Mouse (Mus musculus) right cerebral cortex, postnatal 25 days (tissue): ENCODE measurements at regions not wholly inside any gene's neighbourhood (a gene's known extent, or its start where the extent isn't known, plus 50 kb on each side); places are given as distances from the start of the nearest gene placed in this dataset.
A peak's percentile ranks its signal among the peaks of the same experiment; 100 is the strongest.

Source experiments
- DNase-seq: peaks from one replicate; pipeline ENCODE4 v3.0.0; 2022

DNA sequence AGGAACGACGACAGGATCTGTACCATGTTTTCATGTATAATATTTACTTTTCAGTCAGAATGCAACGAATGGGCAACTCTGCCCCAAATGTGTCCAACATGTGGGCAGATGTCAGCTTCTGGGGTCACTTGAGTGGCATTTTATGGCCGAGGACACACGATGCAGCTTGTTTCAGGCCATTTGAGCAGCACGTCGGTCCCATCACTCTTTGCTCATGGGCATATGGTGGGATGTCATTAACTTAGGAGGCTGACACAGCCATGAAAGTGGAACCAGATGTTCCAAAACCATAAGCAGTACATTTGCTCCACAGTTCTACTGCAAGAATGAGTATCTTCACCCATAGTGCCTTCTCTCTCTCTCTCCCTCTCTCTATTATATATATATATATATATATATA lies 499.1 kb upstream of the Sox9 start:
- no peak for DNase-seq

DNA sequence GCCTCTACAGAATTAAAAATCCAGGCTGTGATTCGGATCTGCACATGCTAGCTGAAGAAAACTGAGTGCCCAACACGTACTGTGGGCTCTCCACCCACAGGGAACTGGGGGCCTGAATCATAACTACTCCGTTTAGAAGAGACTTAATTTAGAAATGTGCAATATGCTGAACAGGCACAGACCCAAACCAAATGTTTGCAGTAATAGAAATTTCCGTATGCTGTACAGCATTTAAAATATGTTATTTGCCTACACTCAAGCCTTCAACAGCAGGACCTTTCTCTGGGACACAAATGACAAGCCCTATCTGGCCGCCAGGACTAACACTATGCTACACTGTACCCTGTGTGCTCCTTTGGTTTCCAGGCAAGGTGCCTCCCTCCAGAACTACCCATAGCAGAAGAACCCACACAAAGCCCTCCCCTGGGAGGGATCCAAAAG lies 483.1 kb upstream of the Sox9 start:
- peak; percentile 54 for DNase-seq

DNA sequence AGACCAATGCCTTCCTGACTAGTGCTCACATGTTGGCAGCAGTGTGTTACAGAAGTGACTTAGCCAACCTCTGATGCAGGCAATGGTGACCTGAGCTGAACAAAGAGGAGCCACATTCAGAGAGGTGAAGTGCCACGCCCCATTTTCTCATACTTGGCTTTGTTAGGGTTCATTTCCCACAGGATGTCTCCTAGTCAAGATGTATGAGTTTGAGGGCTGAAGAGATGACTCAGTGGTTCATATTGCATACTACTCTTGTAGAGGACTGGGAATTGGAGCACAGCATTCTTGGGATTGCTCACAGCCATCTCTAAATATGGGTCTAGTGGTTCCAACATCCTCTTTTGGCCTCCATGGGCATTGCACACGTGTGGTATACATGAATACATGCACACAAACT lies 478.9 kb upstream of the Sox9 start:
- DNase-seq = no peak

DNA sequence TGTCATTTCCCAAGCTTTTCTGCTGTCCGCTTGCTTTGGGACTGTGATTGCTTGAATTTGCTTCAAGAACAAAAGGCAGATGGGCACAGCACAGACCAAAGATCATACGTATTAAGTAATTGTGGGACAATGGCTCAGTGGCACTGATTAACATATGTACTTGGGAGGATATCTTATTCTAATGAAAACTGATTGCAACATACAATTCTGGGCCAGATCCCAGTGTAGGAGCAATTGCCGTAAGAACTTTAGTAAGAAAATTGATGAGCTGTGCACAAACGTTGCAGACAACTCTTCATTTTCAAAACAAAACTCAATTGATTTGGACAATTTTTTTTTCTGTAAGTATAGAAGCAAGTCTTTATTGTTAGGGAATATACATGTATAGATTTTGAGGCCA lies 456.2 kb upstream of the Sox9 start:
- no peak for DNase-seq

DNA sequence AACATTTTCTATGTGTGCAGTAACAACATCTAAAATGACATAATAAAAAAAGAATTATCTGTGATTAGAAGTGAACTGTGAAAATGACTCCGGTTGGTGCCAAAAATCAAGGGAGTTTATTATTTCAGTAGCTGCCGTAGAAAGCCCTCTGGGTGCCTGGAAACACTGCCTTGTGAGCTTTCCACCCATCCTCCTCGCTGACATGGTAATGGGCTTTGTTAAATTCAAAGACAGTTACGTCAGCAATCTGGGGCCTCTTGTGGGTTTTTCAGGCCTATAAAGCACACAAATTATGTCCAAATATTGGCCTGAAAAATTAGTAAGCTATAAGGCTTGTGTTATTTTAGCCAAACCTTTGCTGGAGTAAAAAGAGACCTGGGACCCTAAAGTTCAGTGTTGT lies 454.4 kb upstream of the Sox9 start:
- no peak for DNase-seq

DNA sequence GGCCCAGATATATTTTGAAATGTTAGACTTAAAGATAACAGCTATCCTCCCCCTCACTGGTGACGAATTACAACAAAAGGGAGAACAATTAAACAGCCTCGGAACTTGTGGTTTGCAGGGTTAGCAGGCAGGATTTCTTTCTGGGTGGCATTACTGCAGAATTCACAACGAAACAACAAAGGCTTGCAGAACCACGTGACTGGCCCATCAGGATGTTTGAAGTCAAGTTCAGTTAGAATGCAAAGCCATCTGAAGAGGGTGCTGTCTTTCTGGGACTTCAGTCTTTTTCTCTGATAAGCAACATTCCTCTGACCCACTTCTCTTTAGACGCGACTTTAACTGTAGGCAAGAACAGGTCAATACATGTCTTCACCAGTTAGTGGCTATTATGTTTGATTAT lies 436.9 kb upstream of the Sox9 start:
- DNase-seq = no peak

DNA sequence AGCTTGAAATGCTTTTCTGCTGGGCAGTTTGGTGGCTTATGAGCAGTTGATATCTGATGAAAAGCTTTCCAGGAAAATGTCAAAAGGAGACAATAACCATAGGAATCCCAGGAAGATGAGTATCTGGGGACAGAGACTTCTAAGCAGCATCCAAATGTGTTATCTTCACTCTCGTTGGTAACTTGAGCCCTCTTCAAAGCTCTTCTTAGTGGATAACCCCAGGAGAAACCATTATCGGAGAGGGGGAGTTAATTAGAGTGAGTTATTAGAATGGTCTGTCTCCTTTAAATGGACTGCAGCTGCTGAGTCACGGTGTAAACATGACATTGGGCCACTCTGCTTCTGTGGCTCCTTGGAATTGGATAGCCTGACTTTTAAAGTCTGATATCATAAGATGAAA lies 436.4 kb upstream of the Sox9 start:
- no peak for DNase-seq

DNA sequence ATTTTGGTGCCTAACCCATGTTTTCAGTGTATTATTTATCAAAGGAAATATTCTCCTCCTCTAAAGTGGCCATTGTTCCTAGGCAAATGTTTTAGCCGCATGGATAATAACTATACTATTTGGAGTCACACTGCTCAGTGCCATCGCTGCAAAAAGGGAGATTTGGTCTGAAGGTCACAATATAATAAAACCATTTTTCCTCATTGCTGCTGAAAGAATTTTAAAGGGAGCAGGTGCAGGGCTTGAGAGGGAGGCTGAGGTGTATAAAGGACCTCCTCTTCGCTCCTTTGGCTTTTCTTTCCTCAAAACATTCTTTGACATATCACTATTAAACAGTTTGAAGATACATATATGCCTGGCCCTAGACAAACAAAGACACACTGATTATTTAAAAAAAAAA lies 435.9 kb upstream of the Sox9 start:
- no peak for DNase-seq

DNA sequence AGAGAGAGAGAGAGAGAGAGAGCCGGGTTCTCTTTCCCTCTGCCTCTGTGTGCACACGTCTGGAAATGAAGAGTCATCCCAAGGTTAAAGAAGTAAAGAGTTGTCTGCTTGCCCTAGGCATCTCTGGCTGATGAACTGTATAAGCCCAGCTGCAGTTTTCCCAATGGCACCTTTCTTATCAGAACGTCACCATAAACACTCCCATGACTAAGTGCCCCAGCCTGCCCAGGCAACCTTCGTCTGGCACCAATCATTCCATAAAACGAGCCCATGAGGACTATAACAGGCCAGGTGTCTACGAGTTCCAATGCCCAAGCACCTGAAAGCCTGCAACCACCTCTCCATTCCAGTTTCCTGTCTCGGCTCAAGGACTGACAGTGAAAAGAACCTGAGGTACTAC lies 435.5 kb upstream of the Sox9 start:
- no peak for DNase-seq

DNA sequence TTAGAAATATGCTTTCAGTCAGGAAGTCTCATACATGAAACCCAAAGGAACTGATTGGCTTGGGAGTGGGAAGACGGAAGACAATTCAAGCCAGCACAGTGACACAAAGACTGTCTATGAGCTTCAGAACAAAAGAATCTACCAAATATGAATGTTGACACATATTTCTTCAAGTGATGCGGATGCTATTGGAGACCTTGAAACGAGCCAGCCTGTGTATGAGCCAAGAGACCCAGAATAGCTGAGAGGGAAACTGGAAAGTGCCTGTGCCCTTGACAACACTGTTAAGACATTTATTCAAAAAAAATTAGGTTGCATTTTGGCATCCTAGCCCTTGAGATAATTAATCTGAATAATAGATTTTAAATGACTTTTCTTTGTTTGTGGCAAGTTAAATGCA lies 426.7 kb upstream of the Sox9 start:
- DNase-seq = no peak

DNA sequence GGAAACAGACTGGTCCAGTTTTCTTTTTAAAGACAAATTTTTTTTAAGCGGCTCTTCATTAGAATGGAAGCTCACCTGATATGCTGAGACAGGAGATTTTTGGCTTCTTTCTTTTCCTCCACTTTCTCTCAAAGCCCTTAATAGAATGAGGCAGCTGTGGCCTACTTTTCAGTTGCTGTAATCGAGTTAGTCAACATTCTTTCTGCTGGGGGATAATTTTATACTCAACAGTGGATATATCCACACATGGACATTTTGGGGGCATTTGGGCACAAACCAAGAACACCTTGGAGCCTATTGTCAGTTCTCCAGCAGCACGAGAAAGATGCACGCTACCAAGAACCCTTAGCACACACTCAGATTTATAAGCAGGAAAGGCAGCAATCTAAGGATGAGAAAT lies 415.3 kb upstream of the Sox9 start:
- no peak for DNase-seq

DNA sequence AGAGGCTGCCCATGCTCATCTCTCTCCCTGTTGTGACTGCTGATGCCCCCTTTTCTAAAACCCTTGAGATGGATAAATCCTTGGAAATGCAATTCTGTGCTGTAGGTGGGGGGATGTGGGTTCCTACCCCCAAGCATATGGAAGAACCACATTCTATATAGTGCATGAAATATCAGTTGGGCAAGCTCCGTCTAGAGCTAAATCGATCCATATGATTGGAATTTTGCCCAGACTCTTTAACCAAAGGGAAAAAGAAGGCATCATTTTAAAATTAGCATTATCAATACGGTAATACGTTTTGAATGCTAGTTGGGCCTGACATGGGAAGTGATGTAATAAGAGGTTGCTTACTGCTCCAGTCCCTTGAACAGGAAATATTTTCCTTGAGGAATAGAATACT lies 411.1 kb upstream of the Sox9 start:
- no peak for DNase-seq

DNA sequence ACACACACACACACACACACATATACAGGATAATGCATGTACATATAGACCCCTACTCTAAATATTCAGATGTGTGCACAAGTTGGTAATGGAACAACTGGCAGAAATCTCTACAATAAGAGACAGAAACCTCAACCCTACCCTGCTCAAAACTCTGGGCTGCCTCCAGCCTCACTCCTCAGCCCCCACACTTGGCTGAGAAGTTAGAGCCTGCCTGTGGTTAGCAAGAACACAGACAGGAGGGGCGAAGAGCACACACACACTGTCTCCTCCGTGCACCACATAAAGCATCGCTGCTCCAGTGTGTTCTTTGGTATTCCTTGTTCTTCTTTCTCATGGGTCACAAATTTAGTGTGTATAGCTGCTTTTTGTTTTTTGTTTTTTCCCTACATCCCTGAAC lies 382.0 kb upstream of the Sox9 start:
- DNase-seq = peak; percentile 4

DNA sequence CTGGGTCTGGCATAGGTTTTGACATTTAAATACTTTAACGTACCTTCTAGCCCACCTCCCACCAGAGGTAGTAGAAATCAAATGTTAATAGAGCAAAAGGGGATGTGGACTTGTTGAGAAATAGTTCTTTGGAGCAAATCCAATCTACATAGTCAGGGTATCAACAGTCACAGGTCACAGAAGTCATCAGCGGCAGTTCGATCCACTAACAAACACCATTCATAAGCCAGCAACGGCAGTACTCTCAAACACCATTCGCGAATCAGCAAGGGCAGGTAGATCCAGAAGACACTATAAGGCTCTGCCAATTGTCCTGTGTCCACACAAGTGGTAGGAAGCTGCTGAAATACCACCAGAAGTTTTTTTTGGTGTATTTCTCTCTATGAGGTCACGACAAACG lies 374.3 kb upstream of the Sox9 start:
- no peak for DNase-seq

DNA sequence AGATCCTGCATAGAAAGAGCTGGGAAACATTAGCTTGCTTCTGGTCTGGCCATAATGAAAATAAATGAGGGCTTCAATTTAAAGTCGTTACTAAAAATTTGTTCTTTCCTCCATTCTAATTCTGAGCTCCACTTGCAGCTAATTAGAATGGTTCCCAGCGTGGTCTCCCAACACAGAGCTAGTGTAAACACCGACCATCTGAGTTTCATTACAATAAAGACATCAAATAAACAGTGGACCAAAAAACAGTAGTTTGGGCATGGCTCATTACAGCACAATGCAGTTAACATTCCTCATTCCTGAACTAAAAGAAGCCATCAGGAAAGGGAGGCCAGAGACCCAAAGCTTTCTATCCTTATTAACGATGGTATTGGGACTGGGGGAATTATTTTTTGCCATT lies 369.6 kb upstream of the Sox9 start:
- DNase-seq = no peak

DNA sequence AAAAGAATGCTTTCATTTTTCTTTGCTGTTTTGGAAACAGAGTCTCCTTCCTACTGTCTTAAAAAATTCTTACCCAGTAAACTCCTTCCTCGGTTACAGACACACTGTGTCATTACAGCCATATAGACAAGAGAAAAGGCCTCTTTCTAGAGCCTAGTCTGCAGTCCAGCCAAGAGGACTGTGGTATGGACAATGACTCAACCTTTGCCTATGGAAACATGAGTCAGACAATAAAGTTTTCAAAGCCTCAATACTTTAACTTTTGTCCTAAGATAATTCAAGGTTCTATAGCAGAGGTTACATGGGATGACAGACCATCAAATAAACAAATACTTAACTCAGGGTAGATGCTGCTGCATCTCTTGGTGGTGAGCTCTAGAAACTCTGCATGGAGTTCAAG lies 339.4 kb upstream of the Sox9 start:
- DNase-seq = no peak

DNA sequence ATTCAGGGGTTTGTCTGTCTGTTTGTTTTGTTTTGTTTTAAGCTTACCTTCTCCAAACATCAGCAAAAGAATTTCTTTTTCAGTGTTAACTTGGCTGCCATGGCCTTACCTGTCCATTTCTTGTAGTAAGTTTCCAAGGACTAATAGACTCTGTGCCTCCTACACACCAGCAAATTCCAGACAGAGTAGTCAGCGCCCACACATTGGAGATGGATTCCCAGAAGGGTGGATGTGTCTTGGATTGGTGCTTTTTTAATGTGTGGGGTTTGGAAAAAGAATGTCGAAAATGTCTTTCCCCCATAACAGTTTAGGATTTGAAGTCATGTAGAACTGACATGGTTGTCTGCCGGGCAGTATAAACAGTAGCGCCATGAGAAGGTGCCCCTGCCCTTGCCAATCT lies 338.1 kb upstream of the Sox9 start:
- DNase-seq = no peak

DNA sequence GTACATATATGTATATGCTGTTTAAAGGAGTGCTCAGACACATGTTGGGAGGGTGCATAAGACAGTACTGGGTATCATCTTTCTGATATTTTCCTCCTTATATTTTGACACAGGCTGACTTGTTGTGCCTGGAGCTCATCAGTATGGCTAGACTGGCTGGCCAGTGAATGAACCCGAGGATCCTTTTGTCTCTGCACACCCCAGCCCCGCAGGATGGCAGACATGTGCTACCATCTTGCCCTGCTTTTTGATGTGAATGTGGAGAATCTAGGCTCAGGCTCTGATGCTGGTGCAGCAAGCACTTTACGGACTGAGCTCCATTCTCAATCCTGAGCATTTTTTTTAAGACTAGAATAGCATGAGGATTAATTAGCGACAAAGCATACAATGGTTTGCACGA lies 332.4 kb upstream of the Sox9 start:
- DNase-seq = no peak

DNA sequence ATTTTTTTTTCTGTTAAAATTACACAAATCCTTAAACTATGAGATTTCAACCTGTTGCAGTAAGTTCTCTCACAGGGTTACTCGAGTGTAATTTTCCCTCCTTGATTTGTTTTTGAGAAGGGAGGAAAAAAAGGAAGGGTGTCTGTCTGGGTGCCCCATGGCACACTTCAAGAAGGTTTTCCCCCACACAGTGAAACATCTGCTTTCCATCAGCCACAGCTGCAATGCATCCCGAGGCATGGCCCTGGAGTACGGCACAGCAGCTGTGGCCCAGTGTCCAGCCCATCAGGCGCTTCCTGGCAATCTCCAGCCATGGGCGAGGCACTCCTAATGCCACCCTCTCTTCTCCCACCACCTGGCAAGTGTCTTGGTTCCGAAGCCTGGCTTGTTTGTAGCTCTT lies 331.8 kb upstream of the Sox9 start:
- no peak for DNase-seq

DNA sequence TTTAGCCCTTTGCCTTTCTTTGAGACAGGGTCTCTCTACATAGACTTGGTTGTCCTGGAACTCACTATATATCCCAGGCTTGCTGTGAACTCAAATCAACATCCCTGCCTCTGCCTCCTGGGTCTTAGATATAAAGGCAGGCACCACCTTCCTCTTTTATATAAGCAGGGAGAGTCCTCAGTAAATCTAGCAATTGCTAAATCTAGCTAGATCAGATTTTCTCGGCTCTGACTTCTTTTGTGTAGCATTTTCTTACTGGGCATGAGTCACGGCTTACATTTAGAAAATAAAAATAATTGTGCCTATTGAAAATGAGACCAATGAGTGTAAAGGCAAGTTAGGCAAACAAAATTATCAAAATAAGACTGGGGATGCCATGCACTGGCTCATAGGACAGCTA lies 323.9 kb upstream of the Sox9 start:
- DNase-seq = no peak

DNA sequence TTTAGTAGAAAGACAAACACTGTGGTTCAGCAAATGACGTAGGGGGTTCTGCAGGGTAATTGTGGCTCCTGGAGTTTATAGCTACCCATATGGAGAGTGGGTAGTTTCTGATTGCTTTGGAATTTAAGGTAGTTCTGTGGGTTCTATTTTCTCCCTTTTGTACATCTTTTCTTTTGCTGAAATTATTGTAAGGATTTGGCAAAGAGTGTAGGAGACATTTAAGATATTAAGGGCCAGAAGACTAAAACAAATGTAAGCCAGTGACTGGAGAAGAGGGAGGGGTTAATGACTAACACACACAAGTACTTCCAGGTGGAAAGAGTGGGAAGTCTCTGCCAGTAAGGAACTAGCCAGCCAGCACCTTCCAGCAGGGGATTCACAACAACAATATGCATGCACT lies 318.9 kb upstream of the Sox9 start:
- DNase-seq = no peak

DNA sequence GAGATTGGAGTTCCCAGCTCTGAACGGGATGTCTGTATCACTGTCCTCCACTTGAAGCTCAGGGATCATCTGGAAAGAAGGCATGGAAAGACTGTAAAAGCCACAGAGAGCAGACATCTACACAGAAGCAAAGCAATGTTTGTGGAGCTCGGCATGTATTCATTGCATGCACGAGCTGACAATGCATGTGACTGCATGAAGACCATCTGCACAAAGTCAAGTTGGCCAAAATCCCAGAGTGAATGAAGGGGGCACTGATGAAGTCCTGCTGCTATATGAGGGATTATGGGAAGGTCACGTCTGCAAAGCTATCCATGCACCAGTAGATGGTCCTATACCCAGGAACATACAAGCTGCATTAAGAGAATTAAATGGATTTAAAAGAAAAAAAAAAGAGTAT lies 317.6 kb upstream of the Sox9 start:
- no peak for DNase-seq

DNA sequence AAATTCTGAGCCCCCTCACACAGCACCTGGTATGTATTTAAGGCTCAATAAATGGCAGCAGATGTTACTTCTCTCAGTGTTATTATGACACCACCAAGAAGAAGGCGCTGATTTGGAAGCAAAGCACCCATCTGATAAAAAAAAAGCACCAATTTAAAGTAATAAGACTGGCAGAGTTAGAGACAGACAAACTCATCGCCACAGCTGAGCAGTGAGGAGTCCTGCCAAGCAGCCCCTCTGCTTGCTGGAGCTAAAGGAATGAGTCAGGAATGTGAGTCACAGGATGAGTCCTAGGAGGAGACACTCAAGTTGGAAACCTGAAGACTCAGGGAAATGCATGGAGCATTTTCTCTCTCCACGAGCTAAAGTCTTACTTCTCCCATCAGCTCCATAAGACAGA lies 311.7 kb upstream of the Sox9 start:
- peak; percentile 77 for DNase-seq

DNA sequence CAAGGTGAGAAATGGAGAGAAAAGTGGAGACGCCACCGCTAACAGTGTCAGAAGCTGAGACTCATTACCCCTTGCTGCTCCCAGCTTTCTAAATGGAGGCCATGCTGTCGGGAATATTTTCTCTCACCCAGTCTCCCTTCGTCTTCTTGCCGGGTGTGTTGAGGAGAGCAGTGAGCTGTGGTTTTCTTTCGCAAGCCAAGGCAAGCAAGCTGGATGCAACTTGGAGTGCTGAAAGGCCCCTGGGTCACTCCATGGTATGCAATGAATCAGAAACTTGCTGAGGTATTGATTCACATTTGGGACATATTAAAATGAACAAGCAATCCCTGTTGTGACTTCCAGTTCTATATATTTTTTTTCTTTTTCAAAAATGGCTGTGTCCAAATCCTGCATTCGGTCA lies 308.8 kb upstream of the Sox9 start:
- no peak for DNase-seq

DNA sequence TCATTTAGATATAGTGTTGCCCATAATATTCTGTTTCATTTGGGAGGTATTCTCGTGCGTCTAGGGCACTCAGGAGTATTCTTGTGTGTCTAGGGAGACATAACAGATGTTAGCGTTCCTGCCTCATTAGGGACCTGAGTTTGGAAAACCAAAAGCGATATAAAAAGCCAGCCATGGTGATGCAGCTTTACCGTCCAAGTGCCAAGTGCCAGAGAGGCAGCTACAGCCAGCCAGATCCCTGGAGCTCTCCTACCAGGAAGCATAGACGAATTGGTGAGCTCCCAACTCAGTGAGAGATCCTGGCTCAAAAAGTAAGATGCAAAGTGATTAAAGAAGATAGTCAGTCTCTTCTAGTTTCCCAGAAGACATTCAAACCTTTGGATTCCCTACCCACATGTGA lies 308.3 kb upstream of the Sox9 start:
- DNase-seq = no peak

DNA sequence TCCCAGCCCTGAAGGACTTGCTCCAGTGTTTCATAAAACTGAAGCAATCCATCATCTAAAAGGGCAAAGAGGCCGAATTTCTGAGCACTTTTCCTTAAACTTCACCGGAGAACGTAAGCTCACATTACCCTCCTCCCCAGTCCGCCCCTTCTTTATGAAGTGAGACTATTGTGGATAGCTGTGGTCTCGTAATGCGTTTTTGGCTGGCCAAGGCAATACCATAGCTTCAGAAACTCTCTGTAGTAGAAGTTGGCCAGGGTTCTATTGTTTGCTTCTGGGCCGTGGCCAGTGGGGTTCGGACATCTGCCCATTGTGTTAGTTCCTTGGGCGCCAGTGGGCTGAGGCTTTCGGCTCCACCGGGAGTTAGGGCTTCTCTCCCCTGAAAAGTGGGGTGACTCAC lies 301.7 kb upstream of the Sox9 start:
- DNase-seq = no peak

DNA sequence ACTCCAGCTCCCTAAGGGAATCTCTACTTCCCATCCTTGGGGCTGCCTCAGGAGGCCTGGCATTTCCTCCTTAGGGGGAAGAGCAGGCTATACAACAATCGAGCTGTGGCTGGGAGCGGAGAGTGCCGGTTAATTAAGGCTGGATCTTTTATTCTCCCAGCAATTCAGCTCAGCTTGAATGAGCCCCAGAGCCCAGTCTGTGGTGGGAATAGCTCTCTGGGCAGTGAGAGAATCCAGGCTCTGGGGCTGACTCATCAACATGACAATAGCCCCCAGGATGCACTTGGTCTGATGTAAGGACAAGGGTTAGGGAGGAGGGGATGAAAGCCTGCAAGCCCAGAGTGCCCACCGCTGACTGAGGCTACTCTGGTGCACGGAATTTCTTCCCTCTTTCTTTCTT lies 280.2 kb upstream of the Sox9 start:
- DNase-seq = no peak
